Mouse (Mus musculus): ENCODE data around the gene Rora. TPM values are rescaled to one million over a fixed set of nuclear protein-coding genes. Genes with fewer than 3 reads are reported as not detected.

The Rora gene
- polyA plus RNA-seq, 1 experiment from 2014 or later = 18.6 TPM

- Histone ChIP-seq H3K9ac (no peak overlapping the region), H3K36me3 (no peaks in the 10 kb centered on the region), H3K4me1 (no peaks in the 10 kb centered on the region), H3K4me2 (no peak overlapping the region), H3K27ac (no peak overlapping the region), H3K27me3 (no peaks in the 10 kb centered on the region), H3K9me3 (no peaks in the 10 kb centered on the region), H3K4me3 (no peak overlapping the region)
- 88% methylated on average over 9 of the region's 9 CpGs for WGBS
- ATAC-seq (ENCODE audit: insufficient number of reproducible peaks, insufficient read depth, low FRiP score, low TSS enrichment, low read depth) = no peak
Observed at GRCm38 (mm10) chr9:68719286-68719685, 65.7 kb downstream of the Rora start.

- H3K9me3 ChIP-seq = no peaks in the 10 kb centered on the region
- no peak overlapping the region for H3K27ac ChIP-seq
- H3K27me3 ChIP-seq = no peaks in the 10 kb centered on the region
- ATAC-seq (ENCODE audit: insufficient number of reproducible peaks, insufficient read depth, low FRiP score, low TSS enrichment, low read depth) = no peak
- no peak overlapping the region for H3K4me3 ChIP-seq
- no peaks in the 10 kb centered on the region for H3K4me1 ChIP-seq
- no peak overlapping the region for H3K9ac ChIP-seq
- no peaks in the 10 kb centered on the region for H3K36me3 ChIP-seq
- no peak overlapping the region for H3K4me2 ChIP-seq
- WGBS = 82% methylated on average over 8 of the region's 8 CpGs
Observed at GRCm38 (mm10) chr9:68724636-68725285, 71.2 kb downstream of the Rora start.

GRCm38 (mm10) chr9:68727166-68727855 is 73.7 kb downstream of the Rora start:
- no peaks in the 10 kb centered on the region for H3K4me1 ChIP-seq
- H3K4me2 ChIP-seq = no peak overlapping the region
- no peaks in the 10 kb centered on the region for H3K27me3 ChIP-seq
- no peak overlapping the region for H3K4me3 ChIP-seq
- no peak overlapping the region for H3K27ac ChIP-seq
- WGBS = 87% methylated on average over 11 of the region's 11 CpGs
- H3K9ac ChIP-seq = no peak overlapping the region
- H3K9me3 ChIP-seq = peaks cover 6% of the 10 kb centered on the region
- no peak for ATAC-seq (ENCODE audit: insufficient number of reproducible peaks, insufficient read depth, low FRiP score, low TSS enrichment, low read depth)
- H3K36me3 ChIP-seq = peaks cover 6% of the 10 kb centered on the region

GRCm38 (mm10) chr9:68731438-68731837 is 77.9 kb downstream of the Rora start:
- Histone ChIP-seq H3K9ac (no peak overlapping the region), H3K4me2 (no peak overlapping the region), H3K4me1 (no peaks in the 10 kb centered on the region), H3K4me3 (no peak overlapping the region), H3K9me3 (peaks cover 8% of the 10 kb centered on the region), H3K27ac (no peak overlapping the region), H3K36me3 (peaks cover 6% of the 10 kb centered on the region), H3K27me3 (no peaks in the 10 kb centered on the region)
- ATAC-seq (ENCODE audit: insufficient number of reproducible peaks, insufficient read depth, low FRiP score, low TSS enrichment, low read depth) = no peak
- 69% methylated on average over 1 of the region's 1 CpGs for WGBS

- no peak overlapping the region for H3K4me2 ChIP-seq
- no peak overlapping the region for H3K9ac ChIP-seq
- no peak for ATAC-seq (ENCODE audit: insufficient number of reproducible peaks, insufficient read depth, low FRiP score, low TSS enrichment, low read depth)
- H3K27me3 ChIP-seq = no peaks in the 10 kb centered on the region
- H3K9me3 ChIP-seq = peaks cover 8% of the 10 kb centered on the region
- WGBS = 79% methylated on average over 4 of the region's 4 CpGs
- peaks cover 6% of the 10 kb centered on the region for H3K36me3 ChIP-seq
- H3K4me1 ChIP-seq = no peaks in the 10 kb centered on the region
- H3K4me3 ChIP-seq = no peak overlapping the region
- H3K27ac ChIP-seq = no peak overlapping the region
Observed at GRCm38 (mm10) chr9:68732929-68733328, 79.3 kb downstream of the Rora start.

- WGBS = 58% methylated on average over 5 of the region's 5 CpGs
- Histone ChIP-seq H3K4me2 (no peak overlapping the region), H3K27ac (no peak overlapping the region), H3K4me1 (no peaks in the 10 kb centered on the region), H3K9me3 (peaks cover 8% of the 10 kb centered on the region), H3K9ac (no peak overlapping the region), H3K4me3 (no peak overlapping the region), H3K36me3 (peaks cover 6% of the 10 kb centered on the region), H3K27me3 (no peaks in the 10 kb centered on the region)
- no peak for ATAC-seq (ENCODE audit: insufficient number of reproducible peaks, insufficient read depth, low FRiP score, low TSS enrichment, low read depth)
Observed at GRCm38 (mm10) chr9:68735886-68736285, 82.3 kb downstream of the Rora start.

- no peaks in the 10 kb centered on the region for H3K27me3 ChIP-seq
- H3K36me3 ChIP-seq = peaks cover under 1% of the 10 kb centered on the region; the same call in 1 of the 2 replicates
- H3K9ac ChIP-seq = no peak overlapping the region
Observed at GRCm38 (mm10) chr9:68737197-68737736, 83.7 kb downstream of the Rora start.

GRCm38 (mm10) chr9:68745931-68746646 is 92.5 kb downstream of the Rora start:
- Histone ChIP-seq H3K36me3 (no peaks in the 10 kb centered on the region), H3K9me3 (no peaks in the 10 kb centered on the region), H3K9ac (no peak overlapping the region), H3K27me3 (no peaks in the 10 kb centered on the region), H3K4me2 (no peak overlapping the region), H3K4me1 (no peaks in the 10 kb centered on the region), H3K4me3 (no peak overlapping the region), H3K27ac (no peak overlapping the region)
- WGBS = 77% methylated on average over 11 of the region's 11 CpGs
- ATAC-seq (ENCODE audit: insufficient number of reproducible peaks, insufficient read depth, low FRiP score, low TSS enrichment, low read depth) = no peak

More at GRCm38 (mm10) chr9:68737197-68737736, 83.7 kb downstream of the Rora start:
- Histone ChIP-seq H3K4me2 (no peak overlapping the region), H3K9me3 (0 out of 2 replicates have a peak, but pooled peaks cover 3% of the 10 kb centered on the region), H3K4me1 (no peaks in the 10 kb centered on the region), H3K27ac (no peak overlapping the region), H3K4me3 (no peak overlapping the region)
- 85% methylated on average over 9 of the region's 9 CpGs for WGBS
- ATAC-seq (ENCODE audit: insufficient number of reproducible peaks, insufficient read depth, low FRiP score, low TSS enrichment, low read depth) = no peak

- 43% methylated on average over 2 of the region's 2 CpGs for WGBS
- Histone ChIP-seq H3K9me3 (no peaks in the 10 kb centered on the region), H3K4me3 (no peak overlapping the region), H3K36me3 (no peaks in the 10 kb centered on the region), H3K27ac (no peak overlapping the region), H3K27me3 (no peaks in the 10 kb centered on the region), H3K9ac (no peak overlapping the region), H3K4me2 (no peak overlapping the region), H3K4me1 (peaks cover 18% of the 10 kb centered on the region)
- ATAC-seq (ENCODE audit: insufficient number of reproducible peaks, insufficient read depth, low FRiP score, low TSS enrichment, low read depth) = no peak
Observed at GRCm38 (mm10) chr9:68756976-68757375, 103.4 kb downstream of the Rora start.

- Histone ChIP-seq H3K27me3 (no peaks in the 10 kb centered on the region), H3K4me1 (peaks cover 38% of the 10 kb centered on the region), H3K9me3 (no peaks in the 10 kb centered on the region), H3K36me3 (no peaks in the 10 kb centered on the region), H3K9ac (no peak overlapping the region), H3K27ac (no peak overlapping the region), H3K4me2 (no peak overlapping the region), H3K4me3 (no peak overlapping the region)
- WGBS = 75% methylated on average over 8 of the region's 8 CpGs
- no peak for ATAC-seq (ENCODE audit: insufficient number of reproducible peaks, insufficient read depth, low FRiP score, low TSS enrichment, low read depth)
Observed at GRCm38 (mm10) chr9:68759324-68759723, 105.7 kb downstream of the Rora start.

GRCm38 (mm10) chr9:68760329-68760728 is 106.7 kb downstream of the Rora start:
- Histone ChIP-seq H3K4me2 (no peak overlapping the region), H3K9me3 (no peaks in the 10 kb centered on the region), H3K27ac (no peak overlapping the region), H3K9ac (no peak overlapping the region), H3K36me3 (no peaks in the 10 kb centered on the region), H3K27me3 (no peaks in the 10 kb centered on the region), H3K4me3 (no peak overlapping the region), H3K4me1 (peaks cover 43% of the 10 kb centered on the region)
- no peak for ATAC-seq (ENCODE audit: insufficient number of reproducible peaks, insufficient read depth, low FRiP score, low TSS enrichment, low read depth)
- 70% methylated on average over 4 of the region's 4 CpGs for WGBS

Measured in embryonic facial prominence, embryonic 13.5 days (tissue).